Mouse (Mus musculus) neural tube, embryonic 13.5 days (tissue): Measurements from ENCODE around the gene Adgrl2. TPM values are rescaled to one million over a fixed set of nuclear protein-coding genes. Genes with fewer than 3 reads are reported as not detected.

Source experiments
- ATAC-seq: fragments of 200-750 bp; cut with Nextera tagmentation; 2 replicates; pipeline ENCODE4 v1.8.0; 2017; ENCODE audit warnings: low read depth, mild to moderate bottlenecking, moderate TSS enrichment, moderate library complexity
- H3K27ac ChIP-seq: fragments of 300-500 bp; sonication (generic); replicated peaks from 2 replicates; pipeline ENCODE4 v1.5.1; 2015; ENCODE audit warnings: moderate library complexity, mild to moderate bottlenecking, inconsistent platforms
- H3K27me3 ChIP-seq: fragments of 300-500 bp; sonication (generic); 2 replicates; pipeline ENCODE4 v1.6.1; 2015; ENCODE audit warnings: mild to moderate bottlenecking, inconsistent platforms
- H3K36me3 ChIP-seq: fragments of 300-500 bp; sonication (generic); 2 replicates; pipeline ENCODE4 v1.6.1; 2015; ENCODE audit warnings: mild to moderate bottlenecking, inconsistent platforms
- H3K4me1 ChIP-seq: fragments of 300-500 bp; sonication (generic); replicated peaks from 2 replicates; pipeline ENCODE4 v1.6.1; 2015; ENCODE audit warnings: inconsistent platforms
- H3K4me2 ChIP-seq: fragments of 300-500 bp; sonication (generic); 2 replicates; pipeline ENCODE4 v1.6.1; 2015; ENCODE audit warnings: inconsistent platforms, mild to moderate bottlenecking, moderate library complexity
- H3K4me3 ChIP-seq: fragments of 300-500 bp; sonication (generic); 2 replicates; pipeline ENCODE4 v1.5.1; 2015; ENCODE audit warnings: mild to moderate bottlenecking, inconsistent platforms
- H3K9ac ChIP-seq: fragments of 300-500 bp; sonication (generic); 2 replicates; pipeline ENCODE4 v1.6.1; 2015; ENCODE audit warnings: moderate library complexity, mild to moderate bottlenecking, inconsistent platforms
- H3K9me3 ChIP-seq: fragments of 300-500 bp; sonication (generic); 2 replicates; pipeline ENCODE4 v1.6.1; 2016; ENCODE audit warnings: inconsistent platforms
- WGBS: fragments of 180-500 bp; shearing (Covaris S2); methylation state at CpG from one replicate; pipeline ENCODE4 v1.1.7; 2015; 5-methylcytosine and 5-hydroxymethylcytosine counted together
- polyA plus RNA-seq: library from polyadenylated mRNA; unstranded; fragments of >200 nt; fragmentation: Nextera tagmentation; extraction: Ambion mirVana; gene quantifications from 2 replicates; pipeline ENCODE4 v1.2.1, GENCODE M21; 2015

Gene Adgrl2
- polyA plus RNA-seq, 1 experiment from 2014 or later = 132 TPM

GRCm38 (mm10) chr3:148916226-148916625 lies 74.1 kb downstream of the Adgrl2 start:
- H3K4me3 ChIP-seq = no peak overlapping the region
- H3K4me2 ChIP-seq = no peak overlapping the region
- 63% methylated on average over 5 of the region's 5 CpGs for WGBS
- H3K9me3 ChIP-seq = no peaks in the 10 kb centered on the region
- H3K36me3 ChIP-seq = no peaks in the 10 kb centered on the region
- H3K27me3 ChIP-seq = no peaks in the 10 kb centered on the region
- H3K9ac ChIP-seq = no peak overlapping the region
- ATAC-seq = no peak
- peaks cover 44% of the 10 kb centered on the region for H3K4me1 ChIP-seq
- H3K27ac ChIP-seq = no peak overlapping the region

GRCm38 (mm10) chr3:148912944-148913684 lies 77.2 kb downstream of the Adgrl2 start:
- 0 out of 2 replicates have a peak overlapping the region, but pooled peaks have one; percentile 42 for H3K27ac ChIP-seq

GRCm38 (mm10) chr3:148912536-148912935 lies 77.8 kb downstream of the Adgrl2 start:
- 69% methylated on average over 6 of the region's 6 CpGs for WGBS
- ATAC-seq = no peak
- H3K4me3 ChIP-seq = no peak overlapping the region

More at GRCm38 (mm10) chr3:148912944-148913684, 77.2 kb downstream of the Adgrl2 start:
- H3K4me2 ChIP-seq = no peak overlapping the region
- ATAC-seq = peak; percentile 60; the same call in 1 of the 2 replicates
- H3K9me3 ChIP-seq = no peaks in the 10 kb centered on the region
- no peak overlapping the region for H3K9ac ChIP-seq
- WGBS = 48% methylated on average over 14 of the region's 14 CpGs
- H3K4me3 ChIP-seq = no peak overlapping the region
- no peaks in the 10 kb centered on the region for H3K27me3 ChIP-seq
- H3K4me1 ChIP-seq = peaks cover 42% of the 10 kb centered on the region
- no peaks in the 10 kb centered on the region for H3K36me3 ChIP-seq

GRCm38 (mm10) chr3:148907873-148908272 lies 82.5 kb downstream of the Adgrl2 start:
- H3K4me1 ChIP-seq = peaks cover 33% of the 10 kb centered on the region

More at GRCm38 (mm10) chr3:148912536-148912935, 77.8 kb downstream of the Adgrl2 start:
- Histone ChIP-seq H3K27me3 (no peaks in the 10 kb centered on the region), H3K4me1 (peaks cover 42% of the 10 kb centered on the region), H3K4me2 (no peak overlapping the region), H3K36me3 (no peaks in the 10 kb centered on the region), H3K9ac (no peak overlapping the region), H3K9me3 (no peaks in the 10 kb centered on the region), H3K27ac (0 out of 2 replicates have a peak overlapping the region, but pooled peaks have one; percentile 3)

GRCm38 (mm10) chr3:148907024-148907778 lies 83.2 kb downstream of the Adgrl2 start:
- Histone ChIP-seq H3K27me3 (no peaks in the 10 kb centered on the region), H3K4me3 (no peak overlapping the region), H3K4me1 (peaks cover 34% of the 10 kb centered on the region), H3K4me2 (no peak overlapping the region), H3K9ac (no peak overlapping the region), H3K36me3 (no peaks in the 10 kb centered on the region), H3K27ac (no peak overlapping the region), H3K9me3 (no peaks in the 10 kb centered on the region)
- ATAC-seq = no peak
- 83% methylated on average over 6 of the region's 6 CpGs for WGBS

More at GRCm38 (mm10) chr3:148907873-148908272, 82.5 kb downstream of the Adgrl2 start:
- Histone ChIP-seq H3K27me3 (no peaks in the 10 kb centered on the region), H3K9me3 (no peaks in the 10 kb centered on the region), H3K4me3 (no peak overlapping the region), H3K9ac (no peak overlapping the region), H3K4me2 (no peak overlapping the region), H3K27ac (no peak overlapping the region), H3K36me3 (no peaks in the 10 kb centered on the region)
- 78% methylated on average over 3 of the region's 3 CpGs for WGBS
- ATAC-seq = no peak

GRCm38 (mm10) chr3:148905906-148906779 lies 84.2 kb downstream of the Adgrl2 start:
- no peak for ATAC-seq
- H3K9ac ChIP-seq = no peak overlapping the region
- no peaks in the 10 kb centered on the region for H3K36me3 ChIP-seq
- no peak overlapping the region for H3K27ac ChIP-seq
- no peaks in the 10 kb centered on the region for H3K27me3 ChIP-seq
- H3K4me2 ChIP-seq = no peak overlapping the region
- 66% methylated on average over 13 of the region's 13 CpGs for WGBS
- H3K4me3 ChIP-seq = no peak overlapping the region
- peaks cover 35% of the 10 kb centered on the region for H3K4me1 ChIP-seq
- H3K9me3 ChIP-seq = no peaks in the 10 kb centered on the region

GRCm38 (mm10) chr3:148905435-148905834 lies 84.9 kb downstream of the Adgrl2 start:
- Histone ChIP-seq H3K9me3 (no peaks in the 10 kb centered on the region), H3K4me3 (no peak overlapping the region), H3K27me3 (no peaks in the 10 kb centered on the region), H3K27ac (no peak overlapping the region), H3K9ac (no peak overlapping the region), H3K36me3 (no peaks in the 10 kb centered on the region), H3K4me2 (no peak overlapping the region), H3K4me1 (peaks cover 42% of the 10 kb centered on the region)
- ATAC-seq = no peak
- 77% methylated on average over 7 of the region's 7 CpGs for WGBS

GRCm38 (mm10) chr3:148899857-148900256 lies 90.5 kb downstream of the Adgrl2 start:
- ATAC-seq = no peak
- Histone ChIP-seq H3K36me3 (no peaks in the 10 kb centered on the region), H3K4me2 (no peak overlapping the region), H3K4me1 (peaks cover 54% of the 10 kb centered on the region), H3K9ac (no peak overlapping the region), H3K4me3 (no peak overlapping the region), H3K27ac (no peak overlapping the region), H3K9me3 (no peaks in the 10 kb centered on the region), H3K27me3 (no peaks in the 10 kb centered on the region)
- 23% methylated on average over 6 of the region's 6 CpGs for WGBS

GRCm38 (mm10) chr3:148899416-148899815 lies 90.9 kb downstream of the Adgrl2 start:
- no peak overlapping the region for H3K9ac ChIP-seq
- H3K4me2 ChIP-seq = no peak overlapping the region
- peaks cover 59% of the 10 kb centered on the region for H3K4me1 ChIP-seq
- H3K27me3 ChIP-seq = no peaks in the 10 kb centered on the region
- no peak for ATAC-seq
- H3K9me3 ChIP-seq = no peaks in the 10 kb centered on the region
- H3K4me3 ChIP-seq = no peak overlapping the region
- 32% methylated on average over 6 of the region's 6 CpGs for WGBS
- H3K36me3 ChIP-seq = no peaks in the 10 kb centered on the region
- H3K27ac ChIP-seq = no peak overlapping the region

GRCm38 (mm10) chr3:148898535-148899250 lies 91.7 kb downstream of the Adgrl2 start:
- WGBS = 68% methylated on average over 8 of the region's 8 CpGs
- H3K27ac ChIP-seq = no peak overlapping the region
- no peaks in the 10 kb centered on the region for H3K36me3 ChIP-seq
- no peaks in the 10 kb centered on the region for H3K9me3 ChIP-seq
- H3K4me2 ChIP-seq = no peak overlapping the region
- H3K9ac ChIP-seq = no peak overlapping the region
- ATAC-seq = no peak
- H3K27me3 ChIP-seq = no peaks in the 10 kb centered on the region
- H3K4me1 ChIP-seq = peaks cover 66% of the 10 kb centered on the region
- H3K4me3 ChIP-seq = no peak overlapping the region

- peak overlapping the region; percentile 43 for H3K4me2 ChIP-seq
- H3K27ac ChIP-seq = peak overlapping the region; percentile 20
- 0 out of 2 replicates have a peak overlapping the region, but pooled peaks have one; percentile 3 for H3K9ac ChIP-seq
- no peaks in the 10 kb centered on the region for H3K27me3 ChIP-seq
- H3K4me3 ChIP-seq = no peak overlapping the region
- 14% methylated on average over 10 of the region's 10 CpGs for WGBS
- peak; percentile 46; the same call in 1 of the 2 replicates for ATAC-seq
- peaks cover 60% of the 10 kb centered on the region for H3K4me1 ChIP-seq
- no peaks in the 10 kb centered on the region for H3K36me3 ChIP-seq
- no peaks in the 10 kb centered on the region for H3K9me3 ChIP-seq
Measured at GRCm38 (mm10) chr3:148896281-148896680, 94.1 kb downstream of the Adgrl2 start.
